Mouse (Mus musculus) heart, adult 2 months (tissue): ENCODE data around the gene Cyp2u1. TPM values are rescaled to one million over a fixed set of nuclear protein-coding genes. Genes with fewer than 3 reads are reported as not detected.

ENCODE experiments used
- DNase-seq, 2 experiments: peaks; one replicate each; pipeline ENCODE4 v3.0.0; 2021
- H3K27ac ChIP-seq: fragments of 200-600 bp; 2 replicates; pipeline ENCODE4 v1.8.1; 2022
- H3K27me3 ChIP-seq: fragments of 200-500 bp; 2 replicates; pipeline ENCODE4 v1.6.1; 2012; ENCODE audit warnings: mild to moderate bottlenecking, low read length, inconsistent platforms, mixed read lengths; ENCODE audit not compliant: control insufficient read depth, insufficient read depth
- H3K36me3 ChIP-seq: fragments of 200-500 bp; 2 replicates; pipeline ENCODE4 v1.6.1; 2012; ENCODE audit warnings: low read length, inconsistent platforms; ENCODE audit not compliant: control insufficient read depth, insufficient read depth
- H3K4me1 ChIP-seq: fragments of 200-500 bp; 2 replicates; pipeline ENCODE4 v1.6.1; 2011; ENCODE audit warnings: low read length; ENCODE audit not compliant: control insufficient read depth, insufficient read depth
- H3K4me3 ChIP-seq: fragments of 200-600 bp; 2 replicates; pipeline ENCODE4 v1.8.1; 2022
- H3K79me2 ChIP-seq: fragments of 200-500 bp; replicated peaks from 2 replicates; pipeline ENCODE4 v1.6.1; 2012; ENCODE audit warnings: mild to moderate bottlenecking, inconsistent platforms, low read length, moderate library complexity, mixed read lengths; ENCODE audit not compliant: control insufficient read depth, insufficient read depth
- H3K9ac ChIP-seq: fragments of 200-500 bp; 2 replicates; pipeline ENCODE4 v1.6.1; 2012; ENCODE audit warnings: low read depth, mild to moderate bottlenecking, control low read depth, inconsistent platforms, low read length, mixed read lengths
- CTCF ChIP-seq: fragments of 200-600 bp; IDR thresholded peaks from 2 replicates; pipeline ENCODE4 v1.8.1; 2022; ENCODE audit warnings: antibody characterized with exemption, mild to moderate bottlenecking, moderate library complexity
- EP300 ChIP-seq: fragments of 200-500 bp; IDR thresholded peaks from 2 replicates; pipeline ENCODE4 v1.6.1; 2011; ENCODE audit warnings: low read depth, low read length, control low read depth; ENCODE audit not compliant: insufficient read depth
- POLR2A ChIP-seq: fragments of 200-500 bp; IDR thresholded peaks from 2 replicates; pipeline ENCODE4 v1.6.1; 2011; ENCODE audit warnings: mild to moderate bottlenecking, low read depth, low read length, control low read depth; ENCODE audit not compliant: insufficient read depth
- WGBS: fragments of 180-500 bp; shearing (Covaris S2); methylation state at CpG from one replicate; pipeline ENCODE4 v1.1.7; 2018; 5-methylcytosine and 5-hydroxymethylcytosine counted together
- intact Hi-C: fragments of 180-260 bp; cut with DNase I; formaldehyde crosslinking; loops from one replicate; pipeline ENCODE4 v1.15.1; 2025
- polyA plus RNA-seq: library from polyadenylated mRNA; depleted of rRNA; stranded (reverse); fragments of >200 nt; gene quantifications from 2 replicates; pipeline ENCODE4 v1.2.3, GENCODE M21; 2012
- total RNA-seq, 2 experiments: library from RNA; stranded (reverse); gene quantifications; 2 replicates each; pipeline ENCODE4 v1.2.3; 2021

The Cyp2u1 gene
- total and polyA plus RNA-seq, 3 experiments: 13.0 to 40.9 (median 32.8) TPM

- Histone ChIP-seq H3K27ac (no peak overlapping the region), H3K9ac (no peak overlapping the region), H3K27me3 (no peaks in the 10 kb centered on the region), H3K79me2 (peaks cover 2% of the 10 kb centered on the region), H3K4me3 (no peak overlapping the region), H3K4me1 (peaks cover 14% of the 10 kb centered on the region), H3K36me3 (peaks cover 2% of the 10 kb centered on the region; the same call in 1 of the 2 replicates)
- TF ChIP-seq POLR2A (no peak), EP300 (no peak), CTCF (no peak)
- 92% methylated on average over 4 of the region's 4 CpGs for WGBS
- DNase-seq: no peak
- intact Hi-C loops: no loop called here
Observed at GRCm38 (mm10) chr3:131254991-131255390, 48.0 kb downstream of the Cyp2u1 start.

DNA sequence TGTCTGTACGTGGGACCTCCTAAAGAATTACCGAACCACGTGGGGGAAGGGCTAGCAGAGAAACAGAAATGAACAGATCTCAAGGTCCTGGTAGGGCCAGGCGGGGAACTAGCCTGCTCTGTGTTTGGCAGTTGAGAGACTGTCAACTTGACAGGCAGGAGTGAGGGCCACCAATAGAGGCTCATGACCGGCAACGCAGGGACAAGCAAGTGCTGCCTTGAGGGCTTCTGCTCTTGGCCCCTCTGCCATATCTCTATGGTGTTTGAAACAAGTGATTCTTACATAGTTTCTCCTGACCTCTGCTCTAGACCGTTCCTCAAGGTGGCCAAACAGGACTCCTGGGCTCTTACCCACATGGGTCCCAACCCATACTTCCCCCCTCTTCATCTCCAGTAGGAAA, 51.4 kb downstream of the Cyp2u1 start:
- peaks cover 13% of the 10 kb centered on the region for H3K4me1 ChIP-seq
- peak overlapping the region; percentile 64 for H3K27ac ChIP-seq
- H3K4me3 ChIP-seq: no peak overlapping the region
- intact Hi-C loops: loop anchor here (2.0 kb wide), 1 partner anchor 13 kb away; no protein-coding TSS in a partner anchor
- DNase-seq: no peak
- WGBS: 70% methylated on average over 7 of the region's 7 CpGs
- H3K36me3 ChIP-seq: no peaks in the 10 kb centered on the region
- H3K27me3 ChIP-seq: no peaks in the 10 kb centered on the region
- H3K9ac ChIP-seq: no peak overlapping the region
- TF ChIP-seq EP300: no peak
- no peak for TF ChIP-seq CTCF
- no peak for TF ChIP-seq POLR2A
- peaks cover 2% of the 10 kb centered on the region; the same call in 1 of the 2 replicates for H3K79me2 ChIP-seq

GRCm38 (mm10) chr3:131250978-131251377, 52.0 kb downstream of the Cyp2u1 start:
- no peak for TF ChIP-seq EP300
- no peak for TF ChIP-seq POLR2A
- no peak for TF ChIP-seq CTCF
- WGBS: 49% methylated on average over 13 of the region's 13 CpGs
- H3K9ac ChIP-seq: no peak overlapping the region
- intact Hi-C loops: loop anchor here (2.0 kb wide), 1 partner anchor 14 kb away; no protein-coding TSS in a partner anchor
- H3K36me3 ChIP-seq: no peaks in the 10 kb centered on the region
- peak overlapping the region; percentile 64 for H3K27ac ChIP-seq
- DNase-seq: peak; percentile 37 to 40
- peaks cover 2% of the 10 kb centered on the region; the same call in 1 of the 2 replicates for H3K79me2 ChIP-seq
- no peak overlapping the region for H3K4me3 ChIP-seq
- no peaks in the 10 kb centered on the region for H3K27me3 ChIP-seq
- peaks cover 15% of the 10 kb centered on the region for H3K4me1 ChIP-seq

DNA sequence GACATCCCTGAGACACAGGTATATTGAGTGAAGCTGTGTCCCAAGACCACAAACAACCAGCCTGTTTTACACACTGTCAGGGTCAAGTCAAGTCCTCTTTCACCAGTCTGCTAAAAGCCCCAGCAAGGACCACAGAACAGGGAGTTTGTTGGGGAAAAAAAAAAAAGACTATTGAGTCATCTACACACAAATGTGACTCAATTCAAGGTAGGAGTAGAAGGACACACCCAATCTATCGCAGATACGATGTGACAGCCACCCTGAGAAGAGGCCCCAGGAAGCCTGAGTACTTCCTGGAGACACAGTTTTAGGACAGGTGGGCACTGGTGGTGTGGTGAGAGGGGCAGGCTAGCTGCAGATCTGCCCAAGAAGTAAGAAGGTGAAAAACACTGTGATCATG, 52.7 kb downstream of the Cyp2u1 start:
- H3K27me3 ChIP-seq: no peaks in the 10 kb centered on the region
- no peak for DNase-seq
- no peak overlapping the region for H3K4me3 ChIP-seq
- TF ChIP-seq CTCF (no peak), POLR2A (no peak)
- WGBS: 52% methylated on average over 2 of the region's 2 CpGs
- peak overlapping the region; percentile 64 for H3K27ac ChIP-seq
- no peak overlapping the region for H3K9ac ChIP-seq
- no peaks in the 10 kb centered on the region for H3K36me3 ChIP-seq
- intact Hi-C loops: loop anchor here (2.0 kb wide), 1 partner anchor 15 kb away; no protein-coding TSS in a partner anchor
- peaks cover 15% of the 10 kb centered on the region for H3K4me1 ChIP-seq
- H3K79me2 ChIP-seq: no peaks in the 10 kb centered on the region

GRCm38 (mm10) chr3:131248444-131248843, 54.6 kb downstream of the Cyp2u1 start:
- WGBS: 80% methylated on average over 10 of the region's 10 CpGs
- Histone ChIP-seq H3K4me1 (peaks cover 15% of the 10 kb centered on the region), H3K27ac (no peak overlapping the region), H3K4me3 (no peak overlapping the region), H3K79me2 (no peaks in the 10 kb centered on the region), H3K9ac (no peak overlapping the region), H3K27me3 (no peaks in the 10 kb centered on the region), H3K36me3 (no peaks in the 10 kb centered on the region)
- no peak for DNase-seq
- TF ChIP-seq EP300 (no peak), POLR2A (no peak), CTCF (no peak)
- intact Hi-C loops: no loop called here

DNA sequence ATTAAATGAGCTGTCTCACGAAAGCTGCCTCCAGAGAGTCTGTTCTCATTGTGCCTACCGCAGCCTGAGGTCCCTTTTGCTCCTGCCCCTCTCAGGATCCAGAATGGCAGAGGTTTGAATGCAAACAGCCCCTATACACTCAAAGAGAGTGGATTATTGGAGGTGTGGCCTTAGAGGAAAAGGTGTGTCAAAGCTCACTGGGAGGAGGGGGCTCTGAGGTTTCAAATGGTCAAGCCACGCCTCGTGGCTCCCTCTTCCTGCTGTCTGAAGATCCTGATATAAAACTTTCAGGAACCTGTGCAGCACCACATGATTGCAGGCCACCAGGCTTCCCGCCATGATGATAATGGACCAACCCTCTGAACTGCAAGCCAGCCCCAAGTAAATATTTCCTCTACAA, 55.2 kb downstream of the Cyp2u1 start:
- Histone ChIP-seq H3K27me3 (no peaks in the 10 kb centered on the region), H3K4me3 (no peak overlapping the region), H3K4me1 (peaks cover 15% of the 10 kb centered on the region), H3K79me2 (no peaks in the 10 kb centered on the region), H3K36me3 (no peaks in the 10 kb centered on the region), H3K9ac (no peak overlapping the region), H3K27ac (no peak overlapping the region; the same call in 1 of the 2 replicates)
- DNase-seq: no peak
- TF ChIP-seq EP300 (no peak), POLR2A (no peak), CTCF (no peak)
- intact Hi-C loops: no loop called here
- WGBS: 84% methylated on average over 5 of the region's 5 CpGs
